ENCODE assay signal across 7 mouse cellular contexts in the genomic region with DNA sequence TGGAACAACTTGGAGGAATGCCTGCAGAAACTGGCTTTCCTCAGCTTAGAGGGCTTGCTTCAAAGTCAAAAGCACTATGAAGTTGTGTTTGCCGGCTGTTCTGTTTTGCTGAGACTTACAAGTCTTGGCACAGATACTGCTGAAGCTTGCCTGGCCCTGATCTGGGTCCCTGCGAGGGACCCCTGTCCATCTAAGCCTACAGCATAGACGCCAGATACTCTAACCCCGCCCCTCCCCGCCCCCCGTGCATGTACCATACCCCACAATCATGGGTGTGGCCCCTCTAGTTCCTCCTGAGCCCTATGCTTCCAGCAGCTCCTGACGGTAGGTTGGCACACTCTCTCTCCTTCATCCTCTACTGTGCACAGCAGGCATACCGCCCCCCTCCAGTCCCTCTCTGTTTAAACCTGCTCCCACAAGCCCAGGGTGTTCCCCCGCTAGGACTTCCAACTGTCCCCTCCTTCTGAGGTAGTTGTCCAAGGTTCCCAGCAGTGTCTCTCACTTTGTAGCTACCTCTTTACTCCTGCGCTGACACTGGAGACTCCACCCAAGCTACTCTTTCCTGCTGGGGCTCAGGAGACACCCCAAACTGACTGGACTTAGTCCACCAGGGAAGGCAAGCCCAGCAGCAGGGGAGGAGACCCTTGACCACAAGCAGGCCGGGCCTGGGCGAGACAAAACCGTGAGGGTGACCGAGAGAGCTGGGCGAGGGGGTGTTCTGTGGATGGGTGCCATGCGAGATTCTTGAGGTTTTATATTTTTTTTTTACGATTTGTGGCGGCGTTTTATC. TPM values are rescaled to one million over a fixed set of nuclear protein-coding genes. Genes with fewer than 3 reads are reported as not detected.
DNase-seq lines count a peak whose midpoint lies in the region; ATAC-seq and TF ChIP-seq lines count a peak whose summit lies in the region.

No protein-coding gene starts in this region.

- DNase-seq in right cerebral cortex, adult 2 months (ENCODE audit: low spot score in 2 of 2) = peak; percentile 34
- DNase-seq in right cerebral cortex, adult 18-20 months = no peak
- DNase-seq in forebrain, embryonic 14.5 days (ENCODE audit: low spot score) = peak; percentile 56
- DNase-seq in stomach, postnatal 0 days (ENCODE audit: low spot score) = peak; percentile 22
- DNase-seq in embryo, embryonic 10 days (ENCODE audit: low spot score) = no peak
- DNase-seq in layer of hippocampus, postnatal 36 days = no peak

- WGBS in forebrain, embryonic 14.5 days = 9% methylated on average over 19 of the region's 19 CpGs
- WGBS in limb, embryonic 15.5 days = 13% methylated on average over 19 of the region's 19 CpGs
- WGBS in stomach, postnatal 0 days = 13% methylated on average over 19 of the region's 19 CpGs

- H3K36me3 ChIP-seq in forebrain, embryonic 14.5 days (ENCODE audit: control insufficient read depth, insufficient read depth, low read length) = peaks cover 6% of the 10 kb centered on the region; the same call in 1 of the 2 replicates
- H3K36me3 ChIP-seq in limb, embryonic 15.5 days = peaks cover 3% of the 10 kb centered on the region; the same call in 1 of the 2 replicates
- no peaks in the 10 kb centered on the region for H3K36me3 ChIP-seq in stomach, postnatal 0 days (ENCODE audit: control insufficient read depth, insufficient read depth, low read length)

- ATAC-seq in forebrain, embryonic 14.5 days = peak; percentile 28
- ATAC-seq in limb, embryonic 15.5 days (ENCODE audit: insufficient number of reproducible peaks, low FRiP score, low TSS enrichment, low read depth) = peak; percentile 54
- peak; percentile 8 for ATAC-seq in stomach, postnatal 0 days (ENCODE audit: low FRiP score, low TSS enrichment)

- no peak for TF ChIP-seq EP300 in stomach, postnatal 0 days (optimal IDR thresholded peaks at IDR 0.05)

- H3K4me2 ChIP-seq in forebrain, embryonic 14.5 days (ENCODE audit: low read length) = peak overlapping the region; percentile 97
- H3K4me2 ChIP-seq in limb, embryonic 15.5 days = peak overlapping the region; percentile 97
- peak overlapping the region; percentile 88 for H3K4me2 ChIP-seq in stomach, postnatal 0 days (replicated peaks; ENCODE audit: low read depth)

- H3K4me3 ChIP-seq in forebrain, embryonic 14.5 days (ENCODE audit: low read depth, low read length) = peak overlapping the region; percentile 51
- H3K4me3 ChIP-seq in limb, embryonic 15.5 days = peak overlapping the region; percentile 57
- peak overlapping the region; percentile 47 for H3K4me3 ChIP-seq in stomach, postnatal 0 days (ENCODE audit: low read depth, low read length)

- H3K27me3 ChIP-seq in forebrain, embryonic 14.5 days (replicated peaks; ENCODE audit: control insufficient read depth, insufficient read depth, low read length) = no peaks in the 10 kb centered on the region
- peaks cover 6% of the 10 kb centered on the region; the same call in 1 of the 2 replicates for H3K27me3 ChIP-seq in limb, embryonic 15.5 days
- H3K27me3 ChIP-seq in stomach, postnatal 0 days (ENCODE audit: control insufficient read depth, insufficient read depth, low read length) = no peaks in the 10 kb centered on the region

- no peaks in the 10 kb centered on the region for H3K9me3 ChIP-seq in forebrain, embryonic 14.5 days (replicated peaks; ENCODE audit: control insufficient read depth, low read length)
- no peaks in the 10 kb centered on the region for H3K9me3 ChIP-seq in limb, embryonic 15.5 days
- no peaks in the 10 kb centered on the region for H3K9me3 ChIP-seq in stomach, postnatal 0 days (ENCODE audit: control insufficient read depth, low read length)

- H3K27ac ChIP-seq in forebrain, embryonic 14.5 days (ENCODE audit: low read depth, low read length) = peak overlapping the region; percentile 36; the same call in 1 of the 2 replicates
- peak overlapping the region; percentile 39; the same call in 1 of the 2 replicates for H3K27ac ChIP-seq in limb, embryonic 15.5 days
- H3K27ac ChIP-seq in stomach, postnatal 0 days (replicated peaks) = peak overlapping the region; percentile 30; the same call in 1 of the 2 replicates

- no peak for TF ChIP-seq CTCF in stomach, postnatal 0 days (IDR thresholded peaks at IDR 0.05; ENCODE audit: low read depth)

- 0 out of 2 replicates have a peak overlapping the region, but pooled peaks have one; percentile 8 for H3K9ac ChIP-seq in forebrain, embryonic 14.5 days (ENCODE audit: low read length)
- no peak overlapping the region for H3K9ac ChIP-seq in limb, embryonic 15.5 days
- H3K9ac ChIP-seq in stomach, postnatal 0 days (ENCODE audit: low read length) = no peak overlapping the region

- peaks cover 15% of the 10 kb centered on the region for H3K4me1 ChIP-seq in forebrain, embryonic 14.5 days (ENCODE audit: control insufficient read depth, insufficient read depth, low read length)
- peaks cover 24% of the 10 kb centered on the region for H3K4me1 ChIP-seq in limb, embryonic 15.5 days
- H3K4me1 ChIP-seq in stomach, postnatal 0 days (replicated peaks; ENCODE audit: control insufficient read depth, insufficient read depth) = peaks cover 3% of the 10 kb centered on the region; the same call in 1 of the 2 replicates

RNA-seq across cellular contexts. Expression of a gene that starts 12.1 kb away (rescaled TPM):
- 173 and 218 TPM in 2 replicates for polyA plus RNA-seq in forebrain, embryonic 14.5 days (2014; fragmentation: Nextera tagmentation; extraction: Ambion mirVana)
- 21.2 and 22.1 TPM in 2 replicates for polyA plus RNA-seq in limb, embryonic 15.5 days (2015; fragmentation: Nextera tagmentation; extraction: Ambion mirVana)
- polyA plus RNA-seq in stomach, postnatal 0 days (2015; fragmentation: Nextera tagmentation; extraction: Ambion mirVana) = 14.1 and 17.5 TPM in 2 replicates
- total RNA-seq in layer of hippocampus, postnatal 36 days (2021) = 1,000 to 10,000 TPM; 1,684 to 1,758 TPM

Comparison
In these comparisons a context has a peak if more than half of its experiments do, and no peak if none do; other contexts are left out.
1. DNase-seq: peak in right cerebral cortex, adult 2 months (2 of 2), forebrain, embryonic 14.5 days (single experiment) and stomach, postnatal 0 days (single experiment); none in right cerebral cortex, adult 18-20 months (single experiment), embryo, embryonic 10 days (single experiment) and layer of hippocampus, postnatal 36 days (0 of 2).
2. Peak in every context shown above with its lines, with median percentiles within 50 percentile points of each other: ATAC-seq, H3K27ac ChIP-seq, H3K4me2 ChIP-seq and H3K4me3 ChIP-seq.